Mouse (Mus musculus) testis, adult 2 months (tissue): ENCODE results near the gene P2rx2.

Source experiments
- CTCF ChIP-seq: fragments of 200-500 bp; IDR thresholded peaks from 2 replicates; pipeline ENCODE4 v1.5.1; 2012; ENCODE audit warnings: low read depth, mild to moderate bottlenecking, inconsistent platforms, low read length, moderate library complexity; ENCODE audit not compliant: control insufficient read depth, insufficient read depth, insufficient replicate concordance
- POLR2A ChIP-seq: fragments of 200-500 bp; IDR thresholded peaks from 2 replicates; pipeline ENCODE4 v1.6.1; 2012; ENCODE audit warnings: low read depth, mild to moderate bottlenecking, inconsistent platforms, low read length, moderate library complexity; ENCODE audit not compliant: control insufficient read depth

DNA sequence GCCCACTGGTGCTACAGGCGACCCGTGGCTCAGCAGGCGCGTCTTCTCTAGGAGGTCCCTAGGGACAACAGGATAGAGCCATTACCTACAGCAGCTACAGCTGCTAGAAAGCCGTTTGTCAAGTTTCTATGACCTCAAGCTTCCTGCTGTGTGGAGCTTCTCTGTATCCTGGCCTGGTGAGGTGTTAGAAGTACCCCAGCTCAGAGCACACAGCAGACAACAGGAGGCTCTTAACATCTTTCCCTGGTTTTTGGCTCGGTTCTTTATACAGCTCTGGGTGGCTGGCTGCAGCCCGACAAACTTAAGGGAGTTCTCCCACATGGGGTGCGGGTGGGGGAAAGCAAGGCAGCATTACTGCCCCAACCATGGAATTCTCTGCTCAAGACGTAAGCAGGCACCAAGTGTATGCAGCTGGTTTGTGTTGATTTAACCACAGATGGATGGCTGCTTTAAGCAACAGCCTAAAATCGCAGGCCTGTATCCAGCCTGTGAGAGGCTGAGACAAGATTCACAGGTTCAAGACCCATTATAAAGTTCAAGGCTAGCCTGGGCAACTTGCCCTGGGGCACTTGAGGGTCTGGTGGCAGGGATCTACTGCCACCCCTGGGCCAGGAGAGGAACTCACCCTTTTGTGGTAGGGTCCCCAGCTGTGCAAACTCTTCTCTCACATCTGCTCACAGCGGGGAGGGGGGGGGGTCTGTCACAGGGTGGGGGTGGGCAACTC lies 21.0 kb upstream of the P2rx2 start:
- TF ChIP-seq CTCF (no peak; the same call in 1 of the 2 replicates), POLR2A (no peak)
